ENCODE assay signal across 8 mouse cellular contexts in genomic region chr17:88441001-88441431, GRCm38 (mm10). TPM values are rescaled to one million over a fixed set of nuclear protein-coding genes. Genes with fewer than 3 reads are reported as not detected.
A peak's percentile ranks its signal among the peaks of the same experiment; 100 is the strongest.
DNase-seq lines count a peak whose midpoint lies in the region; ATAC-seq and TF ChIP-seq lines count a peak whose summit lies in the region.

No protein-coding gene starts in this region.

- peak overlapping the region; percentile 86 for H3K27ac ChIP-seq in heart, adult 2 months
- peak overlapping the region; percentile 97 for H3K27ac ChIP-seq in hindbrain, embryonic 11.5 days (ENCODE audit: low read depth, low read length)

- ATAC-seq in hindbrain, embryonic 11.5 days (ENCODE audit: low FRiP score): peak; percentile 71

- H3K9ac ChIP-seq in heart, adult 2 months (ENCODE audit: low read depth, low read length): peak overlapping the region; percentile 91
- H3K9ac ChIP-seq in hindbrain, embryonic 11.5 days (ENCODE audit: low read depth, low read length): peak overlapping the region; percentile 91

- H3K9me3 ChIP-seq in hindbrain, embryonic 11.5 days (ENCODE audit: control insufficient read depth, low read length): no peaks in the 10 kb centered on the region

- TF ChIP-seq CTCF in heart, adult 2 months (IDR thresholded peaks at IDR 0.05): no peak
- no peak for TF ChIP-seq CTCF in brain, embryonic 14.5 days (IDR thresholded peaks at IDR 0.05; ENCODE audit: borderline replicate concordance, extremely low read depth, insufficient read depth, insufficient read length)

- H3K4me1 ChIP-seq in heart, adult 2 months (ENCODE audit: control insufficient read depth, insufficient read depth, low read length): peaks cover 1% of the 10 kb centered on the region
- H3K4me1 ChIP-seq in hindbrain, embryonic 11.5 days (replicated peaks; ENCODE audit: control insufficient read depth, insufficient read depth, low read length): no peaks in the 10 kb centered on the region

- peak overlapping the region; percentile 72 for H3K4me2 ChIP-seq in hindbrain, embryonic 11.5 days (replicated peaks; ENCODE audit: low read depth, low read length)

- H3K79me2 ChIP-seq in heart, adult 2 months (replicated peaks; ENCODE audit: control insufficient read depth, insufficient read depth, low read length): peaks cover 2% of the 10 kb centered on the region; the same call in 1 of the 2 replicates

- no peak for TF ChIP-seq POLR2A in heart, adult 2 months (IDR thresholded peaks at IDR 0.05; ENCODE audit: insufficient read depth, low read depth, low read length)
- no peak for TF ChIP-seq POLR2A in brain, embryonic 14.5 days (IDR thresholded peaks at IDR 0.05; ENCODE audit: borderline replicate concordance, extremely low read depth, insufficient read depth, insufficient read length, poor library complexity, severe bottlenecking)

- no peaks in the 10 kb centered on the region for H3K36me3 ChIP-seq in heart, adult 2 months (ENCODE audit: control insufficient read depth, insufficient read depth, low read length)
- no peaks in the 10 kb centered on the region for H3K36me3 ChIP-seq in hindbrain, embryonic 11.5 days (ENCODE audit: control insufficient read depth, insufficient read depth, low read length)

- H3K27me3 ChIP-seq in heart, adult 2 months (ENCODE audit: control insufficient read depth, insufficient read depth, low read length): no peaks in the 10 kb centered on the region
- no peaks in the 10 kb centered on the region for H3K27me3 ChIP-seq in hindbrain, embryonic 11.5 days (ENCODE audit: control insufficient read depth, insufficient read depth, low read length)

- DNase-seq in heart, adult 2 months: peak in 1 of 2 experiments; percentile 77
- no peak for DNase-seq in heart, adult 9 months (ENCODE audit: low spot score in 2 of 2)
- peak; percentile 12 for DNase-seq in 416B (ENCODE audit: low read depth)
- DNase-seq in brain, embryonic 14.5 days (ENCODE audit: low read depth): peak; percentile 51
- peak; percentile 72 for DNase-seq in hindbrain, embryonic 11.5 days (ENCODE audit: low spot score)
- peak; percentile 61 for DNase-seq in lung, postnatal 10 days
- peak; percentile 61 to 81 for DNase-seq in spleen, postnatal 4 days (ENCODE audit: low spot score in 2 of 2)
- no peak for DNase-seq in layer of hippocampus, adult 18-20 months (ENCODE audit: low spot score in 2 of 2)

- under 1% methylated on average over 52 of the region's 55 CpGs for WGBS in heart, adult 2 months
- WGBS in hindbrain, embryonic 11.5 days: under 1% methylated on average over 48 of the region's 55 CpGs

- no peak for TF ChIP-seq EP300 in heart, adult 2 months (IDR thresholded peaks at IDR 0.05; ENCODE audit: insufficient read depth, low read depth, low read length)

- peak overlapping the region; percentile 91 for H3K4me3 ChIP-seq in heart, adult 2 months
- peak overlapping the region; percentile 91 for H3K4me3 ChIP-seq in hindbrain, embryonic 11.5 days (ENCODE audit: low read depth, low read length)

- intact Hi-C loops in heart, adult 2 months (cut with DNase I): loop anchor here (2.0 to 5.0 kb wide), 4 partner anchors 71 to 374 kb away; partner anchors contain the start of gene Fbxo11

RNA-seq across cellular contexts. Expression of gene Foxn2, which starts 0.5 kb away (rescaled TPM):
- 1 to 10 TPM; 7.4 to 9.4 TPM for total RNA-seq in heart, adult 2 months (2021)
- 2.6 and 2.8 TPM in 2 replicates for polyA plus RNA-seq in heart, adult 2 months (2012; rRNA removed)
- polyA plus RNA-seq in brain, embryonic 14.5 days (2012; rRNA removed): 4.8 and 6.7 TPM in 2 replicates
- polyA plus RNA-seq in hindbrain, embryonic 11.5 days (2014; fragmentation: Nextera tagmentation; extraction: Ambion mirVana): 9.2 and 9.6 TPM in 2 replicates
- total RNA-seq in layer of hippocampus, adult 18-20 months (2021): 10 to 100 TPM; 25.1 to 27.1 TPM

Comparison
In these comparisons a context has a peak if more than half of its experiments do, and no peak if none do; other contexts are left out.
1. DNase-seq: peak in 416B (single experiment), brain, embryonic 14.5 days (single experiment), hindbrain, embryonic 11.5 days (single experiment), lung, postnatal 10 days (single experiment) and spleen, postnatal 4 days (2 of 2); none in heart, adult 9 months (0 of 2) and layer of hippocampus, adult 18-20 months (0 of 2).